Mouse (Mus musculus): ENCODE data around the gene Zbtb14.

Zbtb14 gene

GRCm38 (mm10) chr17:69382511-69383100 lies at the start of gene Zbtb14:
Gene Zbtb14, plus strand, starts transcription at chr17:69383050.
- in situ Hi-C loops (cut with MboI; ENCODE audit: low sequenced_read_pairs), result no loop called here

- in situ Hi-C loops (cut with MboI; ENCODE audit: low sequenced_read_pairs), result no loop called here
Measured at GRCm38 (mm10) chr17:69346056-69346455, 36.8 kb upstream of the Zbtb14 start.

GRCm38 (mm10) chr17:69349014-69349531 lies 33.8 kb upstream of the Zbtb14 start:
- in situ Hi-C loops (cut with MboI; ENCODE audit: low sequenced_read_pairs), result no loop called here

GRCm38 (mm10) chr17:69365049-69365448 lies 17.8 kb upstream of the Zbtb14 start:
- in situ Hi-C loops (cut with MboI; ENCODE audit: low sequenced_read_pairs), result no loop called here

GRCm38 (mm10) chr17:69380838-69381237 lies 2.0 kb upstream of the Zbtb14 start:
- in situ Hi-C loops (cut with MboI; ENCODE audit: low sequenced_read_pairs), result no loop called here

GRCm38 (mm10) chr17:69383201-69383940 lies 521 bp downstream of the Zbtb14 start:
- in situ Hi-C loops (cut with MboI; ENCODE audit: low sequenced_read_pairs), result no loop called here

GRCm38 (mm10) chr17:69383941-69384665 lies 1.3 kb downstream of the Zbtb14 start:
- in situ Hi-C loops (cut with MboI; ENCODE audit: low sequenced_read_pairs), result no loop called here

- in situ Hi-C loops (cut with MboI; ENCODE audit: low sequenced_read_pairs), result loop anchor here (10.0 kb wide), 1 partner anchor 98 kb away; no protein-coding TSS in a partner anchor
Measured at GRCm38 (mm10) chr17:69396147-69397033, 13.5 kb downstream of the Zbtb14 start.

- in situ Hi-C loops (cut with MboI; ENCODE audit: low sequenced_read_pairs), result loop anchor here (10.0 kb wide), 1 partner anchor 98 kb away; no protein-coding TSS in a partner anchor
Measured at GRCm38 (mm10) chr17:69397163-69397562, 14.3 kb downstream of the Zbtb14 start.

GRCm38 (mm10) chr17:69398092-69398491 lies 15.2 kb downstream of the Zbtb14 start:
- in situ Hi-C loops (cut with MboI; ENCODE audit: low sequenced_read_pairs), result loop anchor here (10.0 kb wide), 1 partner anchor 97 kb away; no protein-coding TSS in a partner anchor

- in situ Hi-C loops (cut with MboI; ENCODE audit: low sequenced_read_pairs), result no loop called here
Measured at GRCm38 (mm10) chr17:69401146-69401545, 18.3 kb downstream of the Zbtb14 start.

GRCm38 (mm10) chr17:69416163-69416562 lies 33.3 kb downstream of the Zbtb14 start:
- in situ Hi-C loops (cut with MboI; ENCODE audit: low sequenced_read_pairs), result no loop called here

- in situ Hi-C loops (cut with MboI; ENCODE audit: low sequenced_read_pairs), result no loop called here
Measured at GRCm38 (mm10) chr17:69416920-69417661, 34.2 kb downstream of the Zbtb14 start.

- in situ Hi-C loops (cut with MboI; ENCODE audit: low sequenced_read_pairs), result no loop called here
Measured at GRCm38 (mm10) chr17:69417724-69418373, 35.0 kb downstream of the Zbtb14 start.

GRCm38 (mm10) chr17:69421592-69421991 lies 38.7 kb downstream of the Zbtb14 start:
- in situ Hi-C loops (cut with MboI; ENCODE audit: low sequenced_read_pairs), result no loop called here

- in situ Hi-C loops (cut with MboI; ENCODE audit: low sequenced_read_pairs), result no loop called here
Measured at GRCm38 (mm10) chr17:69437836-69438235, 55.0 kb downstream of the Zbtb14 start.

- in situ Hi-C loops (cut with MboI; ENCODE audit: low sequenced_read_pairs), result no loop called here
Measured at GRCm38 (mm10) chr17:69438486-69438885, 55.6 kb downstream of the Zbtb14 start.

GRCm38 (mm10) chr17:69438990-69439491 lies 56.2 kb downstream of the Zbtb14 start, which contains the start of gene Akain1:
Gene Akain1, plus strand, starts transcription at chr17:69439326.
- in situ Hi-C loops (cut with MboI; ENCODE audit: low sequenced_read_pairs), result no loop called here
